Mouse (Mus musculus) embryonic fibroblast, embryonic 13.5 days (primary cell): ENCODE measurements around the gene Pqlc2.

Source experiments
- CTCF ChIP-seq: IDR thresholded peaks from 2 replicates; pipeline ENCODE4 v1.5.1; 2011; ENCODE audit warnings: mild to moderate bottlenecking, control low read depth, low read length, moderate library complexity, borderline replicate concordance; ENCODE audit not compliant: insufficient read depth
- POLR2A ChIP-seq: IDR thresholded peaks from 2 replicates; pipeline ENCODE4 v1.6.1; 2011; ENCODE audit warnings: low read depth, mild to moderate bottlenecking, control low read depth, low read length, moderate library complexity

GRCm38 (mm10) chr4:139286234-139286633 is 24.3 kb downstream of the Pqlc2 start:
- TF ChIP-seq POLR2A (no peak), CTCF (no peak)
